Mouse (Mus musculus) neural tube, embryonic 14.5 days (tissue): ENCODE results near the gene Higd1a. TPM values are rescaled to one million over a fixed set of nuclear protein-coding genes. Genes with fewer than 3 reads are reported as not detected.

Experiments used
- ATAC-seq: fragments of 200-750 bp; cut with Nextera tagmentation; 2 replicates; pipeline ENCODE4 v1.8.0; 2017; ENCODE audit warnings: low read depth, mild to moderate bottlenecking, moderate TSS enrichment, moderate library complexity
- H3K27ac ChIP-seq: fragments of 300-500 bp; sonication (generic); 2 replicates; pipeline ENCODE4 v1.5.1; 2014; ENCODE audit warnings: low read depth, mild to moderate bottlenecking, control low read depth, low read length, moderate library complexity, mixed read lengths
- H3K27me3 ChIP-seq: fragments of 300-500 bp; sonication (generic); 2 replicates; pipeline ENCODE4 v1.6.1; 2014; ENCODE audit warnings: low read length; ENCODE audit not compliant: control insufficient read depth, insufficient read depth
- H3K36me3 ChIP-seq: fragments of 300-500 bp; sonication (generic); 2 replicates; pipeline ENCODE4 v1.6.1; 2014; ENCODE audit warnings: low read length, mixed read lengths; ENCODE audit not compliant: control insufficient read depth, insufficient read depth
- H3K4me1 ChIP-seq: fragments of 300-500 bp; sonication (generic); 2 replicates; pipeline ENCODE4 v1.6.1; 2014; ENCODE audit warnings: low read length; ENCODE audit not compliant: control insufficient read depth, insufficient read depth
- H3K4me2 ChIP-seq: fragments of 300-500 bp; sonication (generic); 2 replicates; pipeline ENCODE4 v1.6.1; 2014; ENCODE audit warnings: mild to moderate bottlenecking, low read depth, low read length, control low read depth
- H3K4me3 ChIP-seq: fragments of 300-500 bp; sonication (generic); 2 replicates; pipeline ENCODE4 v1.5.1; 2014; ENCODE audit warnings: low read depth, low read length, control low read depth, mixed read lengths
- H3K9ac ChIP-seq: fragments of 300-500 bp; sonication (generic); replicated peaks from 2 replicates; pipeline ENCODE4 v1.6.1; 2014; ENCODE audit warnings: low read depth, mild to moderate bottlenecking, control low read depth, low read length, mixed read lengths
- H3K9me3 ChIP-seq: fragments of 300-500 bp; sonication (generic); 2 replicates; pipeline ENCODE4 v1.6.1; 2016; ENCODE audit warnings: low read length; ENCODE audit not compliant: control insufficient read depth
- WGBS: fragments of 180-500 bp; shearing (Covaris S2); extraction: QIAGEN DNeasy Blood & Tissue Kit; methylation state at CpG from one replicate; pipeline ENCODE4 v1.1.7; 2014; 5-methylcytosine and 5-hydroxymethylcytosine counted together
- polyA plus RNA-seq: library from polyadenylated mRNA; unstranded; fragments of >200 nt; fragmentation: Nextera tagmentation; extraction: Ambion mirVana; gene quantifications from 2 replicates; pipeline ENCODE4 v1.2.1, GENCODE M21; 2014

Higd1a gene
- 135 and 159 TPM in 2 replicates for polyA plus RNA-seq

DNA sequence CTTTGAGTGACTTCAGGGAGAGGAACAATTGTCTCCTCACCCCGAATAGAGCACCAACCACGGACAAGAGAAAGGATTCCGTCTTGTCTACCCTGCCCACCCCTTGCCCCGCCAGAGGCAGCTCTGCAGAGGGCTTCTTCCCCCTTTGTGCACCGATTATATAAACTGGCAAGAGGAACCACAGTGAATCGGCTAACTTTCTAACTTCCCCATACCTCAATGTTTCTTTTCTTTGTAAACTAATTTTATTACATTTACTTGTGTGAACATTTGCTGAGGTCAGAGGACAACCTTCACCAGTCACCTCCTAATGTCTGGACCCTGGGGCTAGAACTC, at the start of gene Higd1a:
Gene Higd1a, minus strand, starts transcription at position 210 of the 336 bp plus-strand sequence.
- Histone ChIP-seq H3K9me3 (no peaks in the 10 kb centered on the region), H3K4me1 (no peaks in the 10 kb centered on the region), H3K36me3 (no peaks in the 10 kb centered on the region), H3K27me3 (no peaks in the 10 kb centered on the region), H3K27ac (peak within 1 kb of the TSS; percentile 95), H3K4me3 (peak within 1 kb of the TSS; percentile 78), H3K9ac (peak within 1 kb of the TSS; percentile 84), H3K4me2 (peak within 1 kb of the TSS; percentile 73)
- WGBS = 10% methylated on average over 6 of the region's 6 CpGs
- ATAC-seq = no peak

DNA sequence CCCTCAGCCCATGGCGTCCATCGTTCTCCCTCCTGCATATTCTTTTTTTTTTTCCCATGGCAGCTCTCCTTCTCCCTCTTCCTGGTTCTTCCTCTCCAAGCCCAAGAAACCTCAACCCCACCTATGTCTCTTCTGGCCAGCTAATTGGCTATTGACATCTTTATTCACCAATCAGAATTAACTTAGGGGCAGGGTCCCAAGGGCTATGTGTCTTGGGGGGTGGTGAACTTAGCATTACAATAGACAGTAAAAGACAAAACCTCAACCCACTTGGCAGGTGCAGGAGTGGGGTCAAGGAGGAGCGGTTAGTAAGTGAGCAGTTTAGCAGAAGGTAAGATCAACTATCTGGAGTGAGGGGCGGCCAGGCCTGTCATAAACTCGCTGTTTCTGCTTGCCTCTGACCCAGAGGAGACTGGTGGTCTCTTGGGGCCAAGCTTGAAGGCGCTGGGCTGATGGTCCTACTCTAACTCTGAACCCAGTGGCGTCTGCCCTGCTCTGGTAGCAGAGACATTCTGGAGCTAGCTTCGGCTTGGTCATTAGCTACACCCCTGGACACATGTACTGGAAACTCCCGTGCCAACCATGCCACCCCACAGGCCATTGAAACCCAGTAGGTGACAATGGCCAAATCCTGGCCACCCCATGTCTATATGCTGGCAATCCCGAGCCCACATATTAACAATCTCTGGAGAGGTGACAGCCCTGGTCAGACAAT, 49.4 kb upstream of the Higd1a start:
- WGBS = 68% methylated on average over 10 of the region's 10 CpGs
- Histone ChIP-seq H3K27ac (no peak overlapping the region), H3K36me3 (no peaks in the 10 kb centered on the region), H3K27me3 (no peaks in the 10 kb centered on the region), H3K4me1 (no peaks in the 10 kb centered on the region), H3K4me3 (no peak overlapping the region), H3K4me2 (no peak overlapping the region), H3K9me3 (no peaks in the 10 kb centered on the region), H3K9ac (no peak overlapping the region)
- no peak for ATAC-seq

DNA sequence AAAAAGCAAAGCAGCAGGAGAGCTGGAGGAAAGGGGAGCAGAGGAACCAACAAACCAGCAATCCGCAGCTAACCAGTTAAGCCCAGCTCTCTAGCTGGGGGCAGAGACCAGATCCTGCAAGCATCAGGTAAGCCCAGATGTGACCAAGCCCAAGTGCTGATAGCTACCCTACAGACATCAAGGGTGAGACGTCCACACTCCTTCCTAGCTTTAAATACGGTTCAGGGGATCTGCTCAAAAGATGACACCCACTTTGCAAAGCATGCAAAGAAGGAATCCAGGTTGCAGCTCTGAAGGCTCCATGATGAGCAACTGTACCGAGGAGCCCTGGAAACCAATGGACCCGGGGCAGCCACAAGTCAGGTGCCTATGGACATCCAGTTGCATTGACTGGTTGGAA, 48.3 kb upstream of the Higd1a start:
- no peaks in the 10 kb centered on the region for H3K4me1 ChIP-seq
- no peak for ATAC-seq
- no peaks in the 10 kb centered on the region for H3K9me3 ChIP-seq
- H3K27me3 ChIP-seq = no peaks in the 10 kb centered on the region
- no peak overlapping the region for H3K27ac ChIP-seq
- no peak overlapping the region for H3K9ac ChIP-seq
- no peak overlapping the region for H3K4me3 ChIP-seq
- H3K4me2 ChIP-seq = no peak overlapping the region
- no peaks in the 10 kb centered on the region for H3K36me3 ChIP-seq
- WGBS = 90% methylated on average over 5 of the region's 5 CpGs

DNA sequence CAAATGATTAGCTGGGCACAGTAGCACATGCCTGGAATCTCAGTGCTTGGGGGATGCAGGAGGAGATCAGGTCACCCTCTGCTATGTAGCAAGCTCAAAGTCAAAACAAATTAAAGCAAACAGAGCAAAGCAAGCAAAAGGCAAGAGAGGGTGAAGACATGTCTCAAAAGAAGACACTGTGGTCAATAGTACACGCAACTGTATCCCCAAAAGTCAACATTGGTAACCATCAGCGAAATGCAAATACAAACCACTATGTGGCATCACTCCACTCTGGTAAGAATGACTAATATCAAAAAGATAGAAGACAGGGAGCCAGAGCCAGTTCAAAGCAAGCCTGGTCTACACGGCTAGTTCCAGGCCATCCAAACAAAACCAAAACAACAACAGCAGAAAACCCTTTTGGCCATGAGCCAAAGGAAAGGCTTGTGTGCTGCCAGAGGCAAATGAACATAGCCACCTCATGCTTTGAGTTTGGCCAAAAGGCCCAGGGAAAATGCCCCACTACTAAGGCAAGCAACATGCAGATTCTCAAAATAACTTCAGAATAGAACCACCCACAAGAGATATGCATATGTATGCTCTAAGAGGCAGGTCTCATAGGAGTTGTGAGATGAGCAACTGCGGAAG, 47.5 kb upstream of the Higd1a start:
- Histone ChIP-seq H3K4me3 (no peak overlapping the region), H3K4me1 (no peaks in the 10 kb centered on the region), H3K9ac (no peak overlapping the region), H3K27ac (no peak overlapping the region), H3K36me3 (no peaks in the 10 kb centered on the region), H3K9me3 (no peaks in the 10 kb centered on the region), H3K27me3 (no peaks in the 10 kb centered on the region), H3K4me2 (no peak overlapping the region)
- no peak for ATAC-seq
- WGBS = 87% methylated on average over 4 of the region's 4 CpGs

DNA sequence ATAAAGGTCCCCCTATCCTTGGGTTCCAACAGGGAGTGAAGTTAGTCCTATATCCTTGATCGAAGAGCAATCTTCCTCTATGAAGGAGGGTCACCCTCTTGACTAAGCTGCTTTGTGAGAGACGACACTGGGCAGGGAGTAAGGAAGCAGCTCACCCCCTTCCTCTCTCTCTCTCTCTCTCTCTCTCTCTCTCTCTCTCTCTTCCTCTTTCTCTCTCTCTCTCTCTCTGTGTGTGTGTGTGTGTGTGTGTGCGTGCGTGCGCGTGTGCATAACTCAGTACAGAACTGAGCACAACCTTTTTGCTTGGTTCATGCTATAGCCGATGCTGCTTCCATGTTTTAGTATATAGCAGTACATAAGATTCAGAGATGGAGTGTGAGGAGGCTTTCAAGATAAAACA, 46.8 kb upstream of the Higd1a start:
- Histone ChIP-seq H3K4me2 (no peak overlapping the region), H3K9ac (no peak overlapping the region), H3K4me3 (no peak overlapping the region), H3K27ac (no peak overlapping the region), H3K36me3 (no peaks in the 10 kb centered on the region), H3K27me3 (no peaks in the 10 kb centered on the region), H3K9me3 (no peaks in the 10 kb centered on the region), H3K4me1 (no peaks in the 10 kb centered on the region)
- ATAC-seq = no peak
- 93% methylated on average over 7 of the region's 7 CpGs for WGBS

DNA sequence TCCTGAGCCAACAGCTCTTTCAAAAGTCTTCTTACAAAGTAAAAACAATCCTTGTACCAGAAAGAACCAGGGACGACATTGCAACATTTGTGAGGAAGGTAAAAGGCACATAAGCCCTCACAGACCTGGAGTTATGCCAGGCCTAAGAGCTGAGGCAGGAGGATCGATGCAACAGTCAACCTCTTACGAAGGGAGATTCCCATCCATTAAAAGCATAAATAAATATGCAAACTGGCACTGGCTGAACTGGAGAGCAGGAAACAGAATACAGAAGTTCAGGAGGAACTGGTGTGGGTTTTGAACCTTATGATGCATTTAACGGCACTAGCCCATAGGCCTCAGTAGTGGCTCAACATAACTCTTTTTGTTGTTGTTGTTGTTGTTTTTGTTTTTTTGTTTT, 46.2 kb upstream of the Higd1a start:
- H3K4me2 ChIP-seq = no peak overlapping the region
- H3K27ac ChIP-seq = no peak overlapping the region
- no peaks in the 10 kb centered on the region for H3K36me3 ChIP-seq
- 89% methylated on average over 4 of the region's 4 CpGs for WGBS
- no peaks in the 10 kb centered on the region for H3K9me3 ChIP-seq
- H3K4me1 ChIP-seq = no peaks in the 10 kb centered on the region
- no peak overlapping the region for H3K9ac ChIP-seq
- ATAC-seq = no peak
- no peak overlapping the region for H3K4me3 ChIP-seq
- H3K27me3 ChIP-seq = no peaks in the 10 kb centered on the region

DNA sequence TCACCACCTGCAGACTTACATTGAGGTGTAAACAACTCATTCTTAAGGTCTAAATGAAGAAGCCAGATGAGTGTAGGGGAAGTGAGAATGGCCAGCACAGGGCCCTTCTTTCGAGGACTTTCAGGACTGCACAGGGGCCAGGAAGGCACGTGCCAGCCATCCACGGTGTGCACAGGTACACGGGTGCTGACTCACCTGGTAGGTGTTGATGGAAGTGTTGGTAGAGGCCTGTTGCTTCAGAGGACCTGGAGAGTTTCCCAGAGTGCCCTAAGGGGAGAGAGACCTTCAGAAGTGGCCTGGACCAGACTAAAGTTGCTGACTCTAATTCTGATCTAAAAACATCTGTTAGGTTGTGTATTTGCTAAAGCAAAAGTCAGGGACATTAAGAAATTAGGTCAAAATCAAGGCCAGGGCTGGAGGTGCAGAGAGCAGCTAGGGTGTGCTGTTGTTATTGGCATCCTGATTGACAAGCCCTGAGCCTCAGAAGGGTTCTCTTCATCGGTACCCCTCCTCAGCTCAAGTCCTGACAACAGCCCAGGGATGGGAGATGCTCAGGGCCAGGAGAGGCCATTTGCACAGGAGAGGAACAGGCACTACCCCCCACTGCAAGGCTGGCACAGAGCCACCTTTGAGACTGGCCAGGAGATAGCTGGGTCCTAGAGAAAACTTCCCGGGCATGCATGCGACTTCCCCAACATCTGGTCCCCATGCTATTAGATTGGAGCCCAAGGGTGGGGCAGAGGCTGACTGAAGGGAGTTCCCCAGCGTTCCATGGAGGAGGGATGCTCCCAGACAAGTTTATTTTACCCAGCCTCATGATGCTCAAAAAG, 45.5 kb upstream of the Higd1a start:
- 79% methylated on average over 8 of the region's 8 CpGs for WGBS
- no peaks in the 10 kb centered on the region for H3K36me3 ChIP-seq
- H3K4me3 ChIP-seq = no peak overlapping the region
- no peak overlapping the region for H3K9ac ChIP-seq
- no peaks in the 10 kb centered on the region for H3K27me3 ChIP-seq
- H3K4me1 ChIP-seq = no peaks in the 10 kb centered on the region
- no peaks in the 10 kb centered on the region for H3K9me3 ChIP-seq
- no peak for ATAC-seq
- no peak overlapping the region for H3K4me2 ChIP-seq
- no peak overlapping the region for H3K27ac ChIP-seq

DNA sequence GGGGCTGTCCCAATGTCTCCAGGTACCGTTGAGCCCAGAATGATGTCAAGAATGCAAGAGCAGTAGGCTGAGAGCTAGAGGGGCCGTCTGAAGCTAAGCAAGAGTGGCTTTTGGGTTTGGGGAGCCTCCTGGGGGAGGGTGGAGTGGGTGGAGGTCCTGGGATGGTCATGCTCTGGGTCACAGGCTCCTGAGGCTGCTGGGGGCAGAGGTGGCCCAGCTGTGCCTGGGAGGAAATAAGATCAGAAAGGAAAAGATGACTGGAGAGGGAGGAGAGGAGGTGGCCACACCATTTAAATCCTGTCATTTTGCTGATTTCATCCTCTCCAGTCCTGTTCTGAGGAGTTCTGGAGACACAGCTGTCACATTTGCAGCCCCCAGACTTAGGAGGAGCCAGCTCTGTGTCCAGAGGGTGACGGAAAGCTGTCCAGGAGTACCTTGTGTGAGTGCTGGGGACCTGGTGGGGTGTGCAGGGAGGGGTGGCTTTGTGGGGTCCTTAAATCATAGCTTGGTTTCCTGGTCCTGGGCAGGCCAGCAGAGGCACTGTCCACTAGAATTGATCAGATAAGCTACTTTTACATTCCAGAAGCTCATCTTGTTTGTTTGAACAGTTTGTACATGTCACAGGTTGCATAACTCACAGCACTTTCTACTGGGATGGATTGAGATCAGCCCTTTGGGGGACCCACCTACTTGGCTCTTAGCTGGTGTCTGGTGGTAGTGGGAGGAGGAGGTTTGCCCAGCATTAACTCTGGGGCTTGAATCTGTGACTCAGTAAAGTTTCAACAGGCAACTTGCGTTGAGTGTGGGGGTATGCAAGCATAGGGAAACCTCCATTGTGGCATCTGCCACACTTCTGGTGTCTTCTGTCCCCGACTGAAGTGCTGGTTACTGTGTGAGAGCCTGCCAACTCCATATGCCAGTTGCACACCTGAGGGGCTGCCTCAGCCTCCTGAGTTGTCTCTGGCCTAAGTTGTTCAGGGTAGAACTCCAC, 43.8 kb upstream of the Higd1a start:
- Histone ChIP-seq H3K4me3 (no peak overlapping the region), H3K27me3 (no peaks in the 10 kb centered on the region), H3K9me3 (no peaks in the 10 kb centered on the region), H3K9ac (no peak overlapping the region), H3K4me1 (no peaks in the 10 kb centered on the region), H3K36me3 (no peaks in the 10 kb centered on the region), H3K27ac (no peak overlapping the region), H3K4me2 (no peak overlapping the region)
- ATAC-seq = no peak
- 70% methylated on average over 5 of the region's 5 CpGs for whole genome bisulfite sequencing
